Mouse (Mus musculus): ENCODE data around the gene Bmp3.

Bmp3 gene

DNA sequence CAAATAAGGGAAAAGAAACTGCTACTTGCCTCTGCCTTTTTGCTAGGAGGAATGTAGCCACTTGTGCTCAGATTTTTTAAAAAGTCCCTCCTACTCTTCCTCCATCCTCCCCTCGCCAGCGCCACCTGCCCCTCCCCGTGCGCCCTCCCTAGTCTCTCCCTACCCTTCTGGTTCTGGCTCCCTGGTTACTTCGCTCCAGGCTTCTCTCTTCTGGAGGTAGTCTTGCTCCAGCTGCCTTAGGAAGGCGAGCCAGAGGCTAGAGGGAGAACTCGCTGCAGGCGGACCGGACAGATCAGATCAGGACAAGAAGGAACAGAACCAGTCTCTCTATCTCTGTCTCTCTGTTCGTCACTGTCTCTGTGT lies at the start of gene Bmp3:
Bmp3 (plus strand) TSS at position 152 of the 363 bp plus-strand sequence.
- DNase-seq = no peak

GRCm38 (mm10) chr5:98804761-98805160 lies 49.5 kb upstream of the Bmp3 start:
- no peak for DNase-seq

DNA sequence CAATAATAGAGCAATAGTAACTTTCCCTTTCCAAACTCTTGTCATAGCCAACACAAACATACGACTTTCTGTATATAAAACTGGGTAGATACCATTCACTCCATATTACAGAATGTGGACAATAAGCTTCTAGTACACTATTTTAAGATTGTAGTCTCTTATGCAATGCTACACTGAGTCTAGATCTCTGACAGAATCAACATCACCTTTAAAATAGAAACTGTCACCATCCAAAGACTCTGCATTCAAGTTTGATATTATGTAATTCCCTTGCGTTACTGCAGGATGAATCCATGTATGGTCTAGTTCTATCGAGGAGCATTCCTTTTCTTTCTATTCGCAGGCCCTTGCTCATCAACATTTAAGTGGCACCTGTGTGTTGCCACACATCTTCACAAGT lies 47.7 kb upstream of the Bmp3 start:
- no peak for DNase-seq

- no peak for DNase-seq
Measured at GRCm38 (mm10) chr5:98807022-98807421, 47.2 kb upstream of the Bmp3 start.

DNA sequence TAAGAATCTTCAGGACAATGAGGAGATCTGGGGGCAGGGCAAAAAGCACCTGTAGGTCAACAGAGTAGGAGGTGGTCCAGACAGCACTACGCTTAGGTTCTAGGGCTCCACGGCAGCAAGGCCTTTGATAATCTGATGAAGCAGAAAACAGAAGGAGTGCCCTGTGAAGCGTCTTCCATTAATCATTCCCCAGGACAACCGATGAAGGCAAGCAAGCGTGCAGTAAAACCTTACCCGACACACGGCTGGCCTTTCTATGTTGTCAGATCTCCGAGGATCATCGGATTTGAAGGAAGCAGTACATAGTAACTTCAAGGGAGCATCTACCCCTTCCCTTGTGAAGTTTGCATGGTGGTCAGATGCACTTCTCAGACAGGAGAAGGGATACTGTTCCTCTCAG lies 46.3 kb upstream of the Bmp3 start:
- DNase-seq = no peak

GRCm38 (mm10) chr5:98812380-98812779 lies 41.8 kb upstream of the Bmp3 start:
- DNase-seq = no peak

DNA sequence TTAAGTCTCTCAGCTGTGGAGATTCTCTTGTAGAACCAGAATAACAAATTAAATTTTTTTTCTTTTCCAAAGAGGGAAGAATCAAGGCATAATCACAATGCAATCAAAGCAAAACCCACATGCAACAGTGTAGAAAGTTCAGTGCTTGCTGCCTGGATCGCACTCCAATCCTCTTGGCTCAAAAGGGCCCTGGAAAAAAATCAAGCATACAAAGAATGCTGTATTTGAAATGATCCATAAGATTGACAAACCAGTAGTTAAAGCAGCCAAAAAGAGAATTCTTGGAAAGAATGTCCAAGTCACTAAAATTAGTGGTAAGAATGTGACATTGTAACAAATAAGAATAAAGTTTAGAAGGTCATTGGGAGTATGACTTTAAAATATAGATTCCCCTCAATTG lies 38.9 kb upstream of the Bmp3 start:
- DNase-seq = no peak

- no peak for DNase-seq
Measured at GRCm38 (mm10) chr5:98833760-98834159, 20.5 kb upstream of the Bmp3 start.

DNA sequence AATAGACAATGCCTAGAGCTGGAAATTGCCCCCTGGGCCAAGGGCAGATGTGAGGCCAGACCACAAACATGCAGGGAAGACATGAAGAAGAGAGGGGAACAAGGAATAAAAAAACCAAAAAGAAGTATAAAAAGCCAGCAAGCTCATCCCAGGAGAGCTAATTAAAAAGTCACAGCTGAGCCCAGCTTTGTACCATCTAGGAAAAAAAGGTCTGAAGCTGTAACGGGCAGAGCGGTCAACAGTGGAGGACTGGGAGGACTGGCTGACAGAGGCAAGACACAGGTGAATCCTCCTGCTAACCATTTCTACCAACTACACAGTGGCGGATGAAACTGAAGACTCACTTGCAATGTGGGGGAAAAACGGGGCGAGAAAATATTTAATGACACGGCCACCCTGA lies 19.9 kb upstream of the Bmp3 start:
- DNase-seq = no peak

DNA sequence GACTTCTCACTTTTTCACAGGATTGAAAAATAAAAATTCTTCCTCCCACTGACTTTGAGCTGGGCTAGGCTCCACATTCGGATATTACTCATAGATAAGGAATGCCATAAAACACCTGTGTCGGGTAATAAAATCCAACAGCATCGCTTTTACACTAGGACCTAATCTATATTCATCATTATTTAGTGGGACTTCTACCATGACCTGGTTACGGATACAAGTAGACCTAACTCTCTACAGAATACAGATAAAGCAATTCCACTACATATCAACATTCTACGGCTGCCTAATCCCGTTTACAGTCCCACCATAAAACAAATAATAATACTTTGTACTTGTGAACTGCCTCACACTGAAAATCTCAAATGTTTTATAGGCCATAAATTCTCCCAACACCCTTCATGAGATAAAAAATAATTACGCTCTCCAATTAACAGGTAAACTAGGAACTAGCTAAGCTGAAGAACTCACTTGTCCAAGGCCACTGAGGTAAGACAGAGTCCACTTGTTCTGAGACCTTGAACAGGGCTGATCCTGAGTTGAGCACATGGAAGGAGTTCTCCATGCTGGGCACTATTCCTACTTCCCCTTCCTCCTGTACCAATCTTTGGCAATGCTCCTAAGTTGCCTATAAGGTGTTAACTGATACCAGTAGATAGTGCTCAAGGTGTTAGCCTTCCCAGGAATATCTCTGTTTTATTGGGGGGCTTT lies 11.5 kb upstream of the Bmp3 start:
- no peak for DNase-seq

GRCm38 (mm10) chr5:98844664-98845063 lies 9.6 kb upstream of the Bmp3 start:
- no peak for DNase-seq

- peak; percentile 13 for DNase-seq
Measured at GRCm38 (mm10) chr5:98854627-98855564, 681 bp downstream of the Bmp3 start.

- no peak for DNase-seq
Measured at GRCm38 (mm10) chr5:98855741-98856140, 1.5 kb downstream of the Bmp3 start.

GRCm38 (mm10) chr5:98856356-98856755 lies 2.1 kb downstream of the Bmp3 start:
- DNase-seq = no peak

- DNase-seq = no peak
Measured at GRCm38 (mm10) chr5:98863891-98864290, 9.7 kb downstream of the Bmp3 start.

GRCm38 (mm10) chr5:98865146-98865545 lies 10.9 kb downstream of the Bmp3 start:
- DNase-seq = no peak

GRCm38 (mm10) chr5:98876056-98876455 lies 21.8 kb downstream of the Bmp3 start:
- no peak for DNase-seq

- DNase-seq = peak; percentile 23
Measured at GRCm38 (mm10) chr5:98878891-98879290, 24.7 kb downstream of the Bmp3 start.

- DNase-seq = no peak
Measured at GRCm38 (mm10) chr5:98882096-98882495, 27.9 kb downstream of the Bmp3 start.

DNA sequence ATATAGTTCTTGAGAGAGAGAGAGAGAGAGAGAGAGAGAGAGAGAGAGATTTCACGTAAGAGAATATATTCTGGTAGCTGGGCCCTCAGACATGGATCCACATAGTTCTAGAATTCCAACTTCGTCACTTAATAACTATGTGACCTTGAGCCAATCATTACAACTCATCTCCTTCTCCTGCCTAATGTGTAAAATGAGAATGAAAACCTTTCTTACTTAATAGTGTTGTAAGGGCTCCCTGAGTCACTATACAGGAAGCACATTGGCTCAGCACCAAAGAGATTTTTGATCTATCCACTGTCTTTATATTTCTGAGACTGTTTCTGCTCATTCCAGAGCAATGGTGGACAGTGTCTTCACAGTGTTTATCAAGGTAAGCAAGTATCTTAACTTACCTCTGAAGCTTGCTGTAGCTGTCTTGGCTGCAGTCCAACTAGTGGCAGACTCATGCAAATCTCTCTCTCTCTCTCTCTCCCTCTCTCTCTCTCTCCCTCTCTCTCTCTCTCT lies 36.4 kb downstream of the Bmp3 start:
- no peak for DNase-seq

DNA sequence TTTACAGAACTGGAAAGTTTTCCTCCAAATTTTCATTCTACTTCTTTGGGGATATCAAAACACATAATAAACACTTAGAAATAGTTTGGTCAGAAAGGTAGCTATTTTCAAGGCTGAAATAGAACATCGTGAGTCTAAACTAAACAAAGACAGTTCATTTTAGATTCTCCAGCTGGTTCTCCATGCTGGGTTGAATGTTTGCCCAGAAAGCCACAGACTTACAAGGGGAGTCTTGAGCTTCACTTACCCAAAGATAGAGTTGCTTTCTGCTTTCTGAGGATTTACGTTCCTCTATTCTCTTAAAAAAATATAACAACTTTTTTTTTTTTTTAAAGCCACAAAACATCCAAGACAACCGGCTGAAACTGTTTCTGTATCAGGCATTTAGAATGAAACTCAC lies 40.1 kb downstream of the Bmp3 start:
- no peak for DNase-seq

GRCm38 (mm10) chr5:98897946-98898345 lies 43.7 kb downstream of the Bmp3 start:
- no peak for DNase-seq

- DNase-seq = no peak
Measured at GRCm38 (mm10) chr5:98900926-98901325, 46.7 kb downstream of the Bmp3 start.

- no peak for DNase-seq
Measured at GRCm38 (mm10) chr5:98902339-98902738, 48.1 kb downstream of the Bmp3 start.
